Mouse (Mus musculus) Patski (cell line): ENCODE data around the gene Ciita. TPM values are rescaled to one million over a fixed set of nuclear protein-coding genes. Genes with fewer than 3 reads are reported as not detected.

Experiments used
- ATAC-seq: fragments of 100-300 bp; one replicate; pipeline ENCODE4 v1.8.0; 2021
- CTCF ChIA-PET: fragments of 350-600 bp; sonication (Branson Sonifier 250); formaldehyde crosslinking; loops from one replicate; lab custom pipeline; 2022; ENCODE audit warnings: inconsistent platforms; lab: Charles Lee
- POLR2A ChIA-PET: fragments of 350-600 bp; sonication (Branson Sonifier 250); formaldehyde crosslinking; loops from one replicate; lab custom pipeline; 2022; ENCODE audit warnings: antibody characterized with exemption, inconsistent platforms; lab: Charles Lee
- DNase-seq: peaks from one replicate; pipeline ENCODE4 v3.0.0-alpha.2; 2011; ENCODE audit warnings: low read depth, low spot score
- H3K27me3 ChIP-seq: fragments of 371-371 bp; one replicate; pipeline ENCODE4 v1.5.1; 2021
- CTCF ChIP-seq: fragments of 100-300 bp; IDR thresholded peaks from one replicate; pipeline ENCODE4 v1.5.1; 2021
- in situ Hi-C: fragments of 300-500 bp; cut with MboI; formaldehyde crosslinking; loops from 3 replicates; pipeline ENCODE4 v1.11.1; 2018; ENCODE audit warnings: low pct_unique_long_range_greater_than_20kb, mixed read lengths
- polyA plus RNA-seq: library from polyadenylated mRNA; unstranded; gene quantifications from one replicate; pipeline ENCODE4 v1.2.3, GENCODE M21; 2021

Gene Ciita
- polyA plus RNA-seq, 1 experiment from 2014 or later = 0.03 TPM

GRCm38 (mm10) chr16:10574936-10575335 lies 95.1 kb downstream of the Ciita start:
- in situ Hi-C loops = loop anchor here (5.0 to 25.0 kb wide), 2 partner anchors 212 to 462 kb away; partner anchors contain the start of genes Socs1 and Tnp2
- TF ChIP-seq CTCF = no peak
- CTCF ChIA-PET = interaction anchor here (0.8 to 1.6 kb wide), 5 partner anchors 9 to 293 kb away, joined by 3 to 8 read pairs (median 3); no protein-coding TSS in a partner anchor

GRCm38 (mm10) chr16:10575915-10576314 lies 96.1 kb downstream of the Ciita start:
- TF ChIP-seq CTCF = no peak
- POLR2A ChIA-PET = no interaction called here
- ATAC-seq (no peak), DNase-seq (no peak)
- CTCF ChIA-PET = interaction anchor here (0.9 to 1.6 kb wide), 2 partner anchors 10 to 19 kb away, joined by 3 to 8 read pairs; no protein-coding TSS in a partner anchor
- H3K27me3 ChIP-seq = no peaks in the 10 kb centered on the region
- in situ Hi-C loops = no loop called here

More at GRCm38 (mm10) chr16:10574936-10575335, 95.1 kb downstream of the Ciita start:
- H3K27me3 ChIP-seq = no peaks in the 10 kb centered on the region
- ATAC-seq (peak; percentile 40), DNase-seq (no peak)
- POLR2A ChIA-PET = no interaction called here

GRCm38 (mm10) chr16:10577548-10577947 lies 97.7 kb downstream of the Ciita start:
- no peak for TF ChIP-seq CTCF
- POLR2A ChIA-PET = no interaction called here
- CTCF ChIA-PET = interaction anchor here (1.2 kb wide), 1 partner anchor 46 kb away, joined by 3 read pairs; no protein-coding TSS in a partner anchor
- H3K27me3 ChIP-seq = no peaks in the 10 kb centered on the region
- ATAC-seq (no peak), DNase-seq (no peak)
- in situ Hi-C loops = no loop called here

Other genes starting within 250 kb of the Ciita start
- 14.1 TPM for gene Emp2, start 166.1 kb upstream of the Ciita start, polyA plus RNA-seq
- gene Tekt5, start 84.6 kb upstream of the Ciita start, polyA plus RNA-seq = not detected
- gene Nubp1, start 68.1 kb upstream of the Ciita start, polyA plus RNA-seq = 37.2 TPM
- gene Tvp23a, start 32.7 kb upstream of the Ciita start, polyA plus RNA-seq = 0.46 TPM
- 23.5 TPM for gene Dexi, start 63.0 kb downstream of the Ciita start, polyA plus RNA-seq
- gene Clec16a, start 65.3 kb downstream of the Ciita start, polyA plus RNA-seq = 21.3 TPM